Mouse (Mus musculus) stomach, embryonic 16.5 days (tissue): ENCODE data around the gene Pdxdc1. TPM values are rescaled to one million over a fixed set of nuclear protein-coding genes. Genes with fewer than 3 reads are reported as not detected.

ENCODE experiments used
- ATAC-seq: fragments of 200-750 bp; cut with Nextera tagmentation; 2 replicates; pipeline ENCODE4 v1.8.0; 2017; ENCODE audit warnings: moderate number of reproducible peaks, moderate TSS enrichment; ENCODE audit not compliant: insufficient read depth, low FRiP score
- H3K27ac ChIP-seq: fragments of 300-500 bp; sonication (generic); 2 replicates; pipeline ENCODE4 v1.5.1; 2014; ENCODE audit warnings: low read length
- H3K27me3 ChIP-seq: fragments of 300-500 bp; sonication (generic); 2 replicates; pipeline ENCODE4 v1.6.1; 2014; ENCODE audit warnings: low read length, control low read depth, mixed read lengths; ENCODE audit not compliant: control insufficient read depth, insufficient read depth
- H3K36me3 ChIP-seq: fragments of 300-500 bp; sonication (generic); 2 replicates; pipeline ENCODE4 v1.6.1; 2014; ENCODE audit warnings: low read length; ENCODE audit not compliant: control insufficient read depth, insufficient read depth
- H3K4me1 ChIP-seq: fragments of 300-500 bp; sonication (generic); 2 replicates; pipeline ENCODE4 v1.6.1; 2014; ENCODE audit warnings: low read length, control low read depth, mixed read lengths; ENCODE audit not compliant: control insufficient read depth, insufficient read depth
- H3K4me2 ChIP-seq: fragments of 300-500 bp; sonication (generic); 2 replicates; pipeline ENCODE4 v1.6.1; 2014; ENCODE audit warnings: low read depth, low read length, mixed read lengths
- H3K4me3 ChIP-seq: fragments of 300-500 bp; sonication (generic); replicated peaks from 2 replicates; pipeline ENCODE4 v1.5.1; 2014; ENCODE audit warnings: mild to moderate bottlenecking, low read length
- H3K9ac ChIP-seq: fragments of 300-500 bp; sonication (generic); 2 replicates; pipeline ENCODE4 v1.6.1; 2014; ENCODE audit warnings: low read length
- H3K9me3 ChIP-seq: fragments of 300-500 bp; sonication (generic); replicated peaks from 2 replicates; pipeline ENCODE4 v1.6.1; 2016; ENCODE audit warnings: low read length, control low read depth; ENCODE audit not compliant: control insufficient read depth
- WGBS: fragments of 180-500 bp; shearing (Covaris S2); extraction: QIAGEN DNeasy Blood & Tissue Kit; methylation state at CpG from one replicate; pipeline ENCODE4 v1.1.7; 2014; 5-methylcytosine and 5-hydroxymethylcytosine counted together
- polyA plus RNA-seq: library from polyadenylated mRNA; unstranded; fragments of >200 nt; fragmentation: Nextera tagmentation; extraction: Ambion mirVana; gene quantifications from 2 replicates; pipeline ENCODE4 v1.2.1, GENCODE M21; 2015

The Pdxdc1 gene
- polyA plus RNA-seq, 1 experiment from 2014 or later, result 115 TPM

- Histone ChIP-seq H3K4me1 (no peaks in the 10 kb centered on the region), H3K9me3 (no peaks in the 10 kb centered on the region), H3K27me3 (no peaks in the 10 kb centered on the region), H3K4me2 (no peak overlapping the region), H3K9ac (no peak overlapping the region), H3K4me3 (no peak overlapping the region), H3K27ac (no peak overlapping the region), H3K36me3 (peaks cover 61% of the 10 kb centered on the region)
- no peak for ATAC-seq
- 85% methylated on average over 5 of the region's 5 CpGs for WGBS
Measured at GRCm38 (mm10) chr16:13831606-13832005, 71.3 kb downstream of the Pdxdc1 start.

DNA sequence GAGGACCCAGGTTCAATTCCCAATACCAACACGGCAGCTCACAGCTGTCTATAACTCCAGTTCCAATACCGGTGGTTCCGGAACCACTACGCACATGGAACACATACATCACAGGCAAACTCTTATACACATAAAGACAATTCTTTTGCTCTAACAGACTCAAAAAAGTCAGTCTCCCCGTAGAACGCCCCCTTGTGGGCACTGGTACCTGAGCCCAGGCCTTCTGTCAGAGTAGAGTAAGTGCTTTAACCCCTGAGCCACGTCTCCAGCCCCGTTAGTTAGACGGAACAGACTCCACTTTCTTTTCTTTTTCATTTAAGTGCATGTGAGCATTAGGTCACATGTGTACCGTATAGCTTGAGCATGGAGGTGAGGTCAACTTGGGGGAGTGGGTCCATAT lies 72.5 kb downstream of the Pdxdc1 start:
- Histone ChIP-seq H3K4me3 (no peak overlapping the region), H3K27me3 (no peaks in the 10 kb centered on the region), H3K4me2 (no peak overlapping the region), H3K4me1 (no peaks in the 10 kb centered on the region), H3K9me3 (no peaks in the 10 kb centered on the region), H3K36me3 (peaks cover 54% of the 10 kb centered on the region), H3K9ac (no peak overlapping the region), H3K27ac (no peak overlapping the region)
- 88% methylated on average over 10 of the region's 10 CpGs for WGBS
- ATAC-seq, result no peak

GRCm38 (mm10) chr16:13826511-13826910 lies 76.4 kb downstream of the Pdxdc1 start:
- H3K27ac ChIP-seq, result no peak overlapping the region
- ATAC-seq, result no peak
- H3K9me3 ChIP-seq, result no peaks in the 10 kb centered on the region
- no peaks in the 10 kb centered on the region for H3K27me3 ChIP-seq
- H3K36me3 ChIP-seq, result peaks cover 26% of the 10 kb centered on the region; the same call in 1 of the 2 replicates
- no peaks in the 10 kb centered on the region for H3K4me1 ChIP-seq
- H3K9ac ChIP-seq, result no peak overlapping the region
- whole genome bisulfite sequencing, result 85% methylated on average over 4 of the region's 4 CpGs
- H3K4me3 ChIP-seq, result no peak overlapping the region
- no peak overlapping the region for H3K4me2 ChIP-seq

GRCm38 (mm10) chr16:13825781-13826490 lies 77.0 kb downstream of the Pdxdc1 start:
- WGBS, result 68% methylated on average over 7 of the region's 7 CpGs
- no peak overlapping the region for H3K9ac ChIP-seq
- no peak for ATAC-seq
- peaks cover 25% of the 10 kb centered on the region; the same call in 1 of the 2 replicates for H3K36me3 ChIP-seq
- H3K9me3 ChIP-seq, result no peaks in the 10 kb centered on the region
- H3K27me3 ChIP-seq, result no peaks in the 10 kb centered on the region
- no peak overlapping the region for H3K27ac ChIP-seq
- no peak overlapping the region for H3K4me3 ChIP-seq
- H3K4me1 ChIP-seq, result peaks cover under 1% of the 10 kb centered on the region; the same call in 1 of the 2 replicates
- H3K4me2 ChIP-seq, result no peak overlapping the region

GRCm38 (mm10) chr16:13820771-13821170 lies 82.2 kb downstream of the Pdxdc1 start:
- ATAC-seq, result no peak
- peaks cover 14% of the 10 kb centered on the region for H3K4me1 ChIP-seq
- H3K27me3 ChIP-seq, result no peaks in the 10 kb centered on the region
- peak overlapping the region; percentile 81; the same call in 1 of the 2 replicates for H3K4me2 ChIP-seq
- H3K36me3 ChIP-seq, result no peaks in the 10 kb centered on the region
- H3K9ac ChIP-seq, result no peak overlapping the region; the same call in 1 of the 2 replicates
- 94% methylated on average over 5 of the region's 5 CpGs for WGBS
- no peak overlapping the region; the same call in 1 of the 2 replicates for H3K27ac ChIP-seq
- no peak overlapping the region for H3K4me3 ChIP-seq
- H3K9me3 ChIP-seq, result no peaks in the 10 kb centered on the region

DNA sequence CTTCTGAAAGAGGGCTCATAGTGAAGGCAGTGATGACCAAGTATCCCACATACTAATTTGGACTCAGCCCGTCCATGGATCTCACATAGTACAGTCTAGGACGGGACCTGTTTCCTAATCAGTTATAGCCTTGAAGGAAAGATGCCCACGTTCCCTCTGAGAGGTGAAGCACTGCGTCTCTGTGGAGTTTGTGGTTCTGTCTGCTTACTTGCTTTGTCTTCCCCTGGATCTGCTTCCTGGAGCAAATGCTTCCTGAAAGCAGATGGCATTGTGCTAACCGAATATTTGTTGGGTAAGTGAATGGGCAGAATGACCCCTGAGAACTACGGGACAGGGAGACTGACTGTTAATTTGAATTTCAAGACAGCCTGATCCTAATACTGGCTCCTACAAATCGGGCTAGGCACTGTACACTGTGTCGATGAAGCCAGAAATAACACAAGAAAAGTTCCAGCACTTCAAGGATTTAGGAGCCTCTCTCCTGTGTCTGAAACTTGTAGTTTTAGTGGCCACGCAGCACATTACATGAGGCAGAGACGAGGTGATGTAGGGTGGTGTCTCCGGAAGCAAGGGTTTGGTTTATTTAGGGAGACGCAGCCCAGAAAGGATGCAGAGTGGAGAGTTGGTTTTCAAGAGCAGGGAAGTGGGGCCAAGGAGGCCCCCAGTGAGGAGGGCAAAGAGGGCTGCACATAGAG lies 83.0 kb downstream of the Pdxdc1 start:
- peak overlapping the region; percentile 81 for H3K4me2 ChIP-seq
- peak overlapping the region; percentile 97 for H3K27ac ChIP-seq
- no peaks in the 10 kb centered on the region for H3K27me3 ChIP-seq
- H3K9me3 ChIP-seq, result no peaks in the 10 kb centered on the region
- H3K9ac ChIP-seq, result peak overlapping the region; percentile 95
- peak overlapping the region; percentile 87 for H3K4me3 ChIP-seq
- 18% methylated on average over 12 of the region's 12 CpGs for WGBS
- peaks cover 14% of the 10 kb centered on the region for H3K4me1 ChIP-seq
- ATAC-seq, result no peak
- no peaks in the 10 kb centered on the region for H3K36me3 ChIP-seq

DNA sequence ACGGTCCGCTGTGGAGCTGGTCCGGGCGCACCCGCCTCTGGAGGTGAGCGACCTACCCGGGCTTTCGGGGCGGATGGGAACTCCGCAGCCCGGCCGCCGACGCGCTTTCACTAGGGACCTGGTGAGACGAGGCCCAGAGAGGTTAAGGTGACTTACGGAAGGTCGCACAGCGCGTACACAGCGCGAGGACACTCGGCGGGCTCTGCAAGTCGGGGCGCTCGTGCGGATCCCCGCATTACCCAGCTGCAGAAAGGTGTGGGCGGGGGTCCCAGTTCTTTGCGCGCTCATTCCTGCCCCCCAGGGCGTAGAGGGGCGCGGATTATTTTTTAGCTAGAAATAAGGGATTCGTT lies 83.6 kb downstream of the Pdxdc1 start:
- ATAC-seq, result peak; percentile 48
- peak overlapping the region; percentile 87 for H3K4me3 ChIP-seq
- H3K9me3 ChIP-seq, result no peaks in the 10 kb centered on the region
- peak overlapping the region; percentile 81 for H3K4me2 ChIP-seq
- under 1% methylated on average over 36 of the region's 36 CpGs for WGBS
- peaks cover 14% of the 10 kb centered on the region for H3K4me1 ChIP-seq
- peak overlapping the region; percentile 95 for H3K9ac ChIP-seq
- H3K27me3 ChIP-seq, result no peaks in the 10 kb centered on the region
- H3K27ac ChIP-seq, result peak overlapping the region; percentile 97
- H3K36me3 ChIP-seq, result no peaks in the 10 kb centered on the region

DNA sequence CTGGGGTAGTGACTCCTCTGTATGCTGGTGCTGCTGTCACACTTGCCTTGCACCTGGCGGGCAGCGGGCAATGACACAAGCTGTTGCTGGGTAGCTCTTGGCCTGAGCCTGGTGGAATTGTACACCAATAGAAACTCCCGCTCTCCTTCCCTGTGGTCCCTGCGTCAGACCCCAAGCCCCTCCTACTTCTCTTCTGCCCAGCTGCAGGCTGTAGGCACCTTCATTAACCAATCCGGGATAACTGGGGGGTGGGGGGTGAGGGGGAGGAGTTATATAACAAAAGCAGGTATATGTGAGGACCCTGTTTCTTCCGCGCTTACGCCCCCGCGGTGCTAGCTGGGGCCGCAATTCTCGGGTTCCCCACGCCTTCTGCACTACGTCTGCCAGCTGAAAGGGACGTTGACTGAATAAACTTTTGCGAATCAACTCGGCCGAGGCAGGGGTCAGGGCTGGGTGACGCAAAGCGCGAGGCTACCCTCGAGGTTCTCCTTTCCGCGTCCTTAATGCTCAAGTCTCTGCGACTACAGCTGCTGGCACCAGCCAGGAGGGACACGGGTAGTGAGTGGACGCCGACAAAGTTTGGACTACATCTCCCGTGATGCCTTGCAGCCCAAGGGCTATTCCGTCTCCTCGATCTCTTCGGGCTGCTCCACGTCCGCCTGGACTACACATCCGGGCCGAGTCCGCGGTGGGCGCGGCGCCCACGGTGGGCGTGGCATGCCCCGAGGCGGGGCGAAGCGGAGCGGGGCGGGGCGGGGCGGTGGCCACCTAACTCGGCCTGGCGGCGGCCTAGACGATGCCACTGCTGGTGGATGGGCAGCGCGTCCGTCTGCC lies 84.2 kb downstream of the Pdxdc1 start, which contains the start of gene Ntan1:
Ntan1 (plus strand) TSS at position 286 of the 834 bp plus-strand sequence.
- H3K4me1 ChIP-seq, result peaks cover 14% of the 10 kb centered on the region
- H3K9me3 ChIP-seq, result no peaks in the 10 kb centered on the region
- under 1% methylated on average over 58 of the region's 58 CpGs for WGBS
- peak within 1 kb of the TSS; percentile 95 for H3K9ac ChIP-seq
- no peaks in the 10 kb centered on the region for H3K36me3 ChIP-seq
- no peaks in the 10 kb centered on the region for H3K27me3 ChIP-seq
- peak within 1 kb of the TSS; percentile 81 for H3K4me2 ChIP-seq
- ATAC-seq, result peak; percentile 96
- H3K27ac ChIP-seq, result peak within 1 kb of the TSS; percentile 97
- H3K4me3 ChIP-seq, result peak within 1 kb of the TSS; percentile 87
